Mouse (Mus musculus): Measurements from ENCODE around the gene Pdcd6ip.
A peak's percentile ranks its signal among the peaks of the same experiment; 100 is the strongest.
"Not testable (repeated sequence)": the region's sequence is repeated elsewhere in the genome, so short reads cannot be mapped to it uniquely, and the experiment has no call there.

Gene Pdcd6ip

DNA sequence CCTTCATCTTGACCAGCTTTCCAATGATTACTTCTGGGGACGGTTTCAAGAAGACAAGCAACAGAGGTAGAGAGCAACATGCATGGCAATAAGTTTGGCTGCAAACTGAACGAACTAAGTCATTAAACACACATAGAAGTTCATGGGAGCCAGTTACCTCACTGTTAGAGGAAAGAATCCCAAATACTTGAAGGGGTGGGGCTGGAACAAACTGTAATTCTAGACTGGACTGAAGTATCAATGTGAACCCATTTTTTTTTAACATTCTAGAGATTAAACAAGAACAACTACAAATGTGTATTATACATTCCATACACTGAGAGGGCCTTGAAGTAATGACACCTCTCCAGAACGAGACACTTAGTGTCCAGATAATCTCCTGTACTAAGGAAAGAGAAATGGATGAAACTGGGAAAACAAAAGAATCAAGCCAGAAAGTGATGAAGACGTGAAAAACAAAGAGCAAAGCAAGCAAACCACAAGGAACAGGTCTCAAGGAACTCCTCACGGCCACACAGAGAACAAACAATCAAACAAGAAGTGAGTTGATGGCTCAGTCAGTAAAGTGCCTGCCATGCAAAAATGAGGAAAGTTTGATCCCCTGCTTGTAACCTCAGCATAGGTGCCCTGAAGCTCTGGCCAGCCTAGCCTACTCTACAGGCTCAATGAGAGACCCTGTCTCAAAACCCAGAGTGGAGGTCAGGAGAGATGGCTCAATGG is 6.5 kb downstream of the Pdcd6ip start:
- peak in 1 of 2 experiments; percentile 17 for DNase-seq (ENCODE audit: inconsistent age in 2 of 2, low spot score in 1 of 2)

DNA sequence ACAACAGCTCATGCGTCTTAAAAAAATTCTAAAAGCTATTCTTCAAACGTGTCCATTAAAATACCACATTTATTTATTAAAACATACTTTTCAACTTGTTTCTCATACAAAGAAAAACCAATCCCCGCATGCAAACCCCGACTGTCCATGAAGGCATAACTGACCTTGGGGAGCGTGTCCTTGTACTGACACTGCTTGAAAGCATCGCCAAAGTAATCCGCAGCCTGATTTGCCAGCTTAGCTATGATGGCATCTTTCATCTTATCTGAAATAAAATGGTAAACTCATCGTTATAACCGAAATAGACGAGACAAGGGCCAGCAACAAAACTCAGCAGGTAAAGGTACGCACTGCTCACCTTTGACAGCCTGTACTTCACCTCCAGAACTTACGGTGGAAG is 20.6 kb downstream of the Pdcd6ip start:
- peak; percentile 62 to 76 for DNase-seq (ENCODE audit: inconsistent age in 2 of 2, low spot score in 1 of 2)

DNA sequence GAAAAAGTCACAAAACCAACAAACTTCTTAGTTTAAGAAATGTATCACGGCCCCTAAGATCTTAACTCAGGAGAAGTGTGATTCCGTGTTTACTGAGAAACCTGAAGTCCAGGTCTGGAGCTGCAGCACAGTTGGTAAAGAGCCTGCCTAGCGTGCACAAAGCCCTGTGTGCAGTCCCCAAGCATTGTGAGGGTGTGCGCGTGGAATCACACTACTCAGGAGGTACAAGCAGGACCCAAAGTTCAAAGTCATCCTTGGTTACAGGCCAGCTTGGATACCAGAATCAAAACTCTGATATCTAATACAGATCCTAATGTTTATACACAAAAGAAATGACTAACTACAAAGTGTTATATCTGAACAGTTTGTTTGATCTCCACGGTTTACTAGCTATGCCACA is 34.3 kb downstream of the Pdcd6ip start:
- DNase-seq (ENCODE audit: inconsistent age in 2 of 2, low spot score in 1 of 2), result no peak

DNA sequence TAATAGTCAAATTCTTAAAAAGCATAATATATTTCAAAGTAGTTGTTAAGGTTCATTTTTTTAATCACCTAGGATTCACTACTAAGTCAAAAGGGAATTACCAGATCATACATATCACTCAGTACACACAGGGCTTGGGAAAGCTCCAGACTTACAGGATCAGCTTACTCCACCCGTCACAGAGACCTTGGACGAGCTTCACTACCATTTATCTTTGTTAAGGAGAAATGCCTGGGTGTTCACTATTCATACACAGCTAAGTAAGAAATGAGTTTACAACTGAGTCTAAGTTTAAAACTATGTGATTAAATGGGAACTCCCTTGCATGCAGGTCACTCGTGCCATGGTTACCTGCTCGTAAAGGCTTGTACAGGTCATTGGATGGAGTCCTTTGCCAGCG is 35.7 kb downstream of the Pdcd6ip start:
- DNase-seq (ENCODE audit: inconsistent age in 2 of 2, low spot score in 1 of 2), result peak in 1 of 2 experiments; percentile 64

DNA sequence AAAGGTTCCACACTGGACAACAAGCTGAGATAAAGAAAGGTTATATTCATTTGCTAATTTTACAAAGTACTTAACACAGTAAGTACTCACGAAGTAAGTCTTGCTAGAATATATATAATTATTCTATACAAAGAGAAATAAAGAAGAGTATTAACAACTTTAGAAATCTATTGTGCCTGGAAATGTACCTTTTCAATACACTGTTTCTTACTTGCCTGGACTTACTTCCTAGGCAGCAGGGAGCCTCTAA is 37.3 kb downstream of the Pdcd6ip start:
- DNase-seq (ENCODE audit: inconsistent age in 2 of 2, low spot score in 1 of 2), result no peak

DNA sequence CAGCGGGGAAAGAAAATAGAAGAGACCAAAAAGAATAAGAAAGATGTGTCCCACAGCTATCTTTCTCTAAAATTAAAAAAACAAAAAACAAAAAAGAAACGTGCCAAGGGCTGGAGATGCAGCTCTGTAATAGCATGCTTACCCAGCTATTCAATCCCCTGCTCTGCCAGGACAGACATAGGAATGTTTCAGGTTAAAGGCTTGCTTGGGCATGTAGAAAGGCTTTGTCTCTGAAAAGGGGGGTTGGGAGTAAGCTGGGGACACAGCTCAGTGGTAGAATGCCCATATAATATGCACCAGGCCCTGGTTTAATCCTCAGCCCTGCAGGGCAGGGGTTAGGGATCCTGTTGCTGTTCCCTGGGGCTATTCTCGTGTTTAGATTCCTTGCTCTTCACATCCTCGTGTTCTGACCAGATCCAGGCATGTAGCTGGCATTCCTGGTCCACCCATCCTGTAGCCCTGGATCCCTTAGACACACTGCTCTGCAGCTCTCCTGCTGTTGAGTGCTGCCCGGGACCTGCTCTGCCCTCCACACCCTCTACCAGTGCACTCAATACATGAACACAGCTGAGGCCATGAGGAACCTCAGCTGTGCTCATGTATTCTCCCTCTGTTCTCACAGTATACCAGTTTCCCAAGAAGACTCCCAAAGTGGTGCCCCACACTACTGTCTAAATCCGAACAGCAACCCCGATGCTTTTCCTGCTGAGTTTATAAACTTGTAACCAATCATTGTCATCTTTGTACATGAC is 37.8 kb downstream of the Pdcd6ip start:
- DNase-seq (ENCODE audit: inconsistent age in 2 of 2, low spot score in 1 of 2), result no peak

DNA sequence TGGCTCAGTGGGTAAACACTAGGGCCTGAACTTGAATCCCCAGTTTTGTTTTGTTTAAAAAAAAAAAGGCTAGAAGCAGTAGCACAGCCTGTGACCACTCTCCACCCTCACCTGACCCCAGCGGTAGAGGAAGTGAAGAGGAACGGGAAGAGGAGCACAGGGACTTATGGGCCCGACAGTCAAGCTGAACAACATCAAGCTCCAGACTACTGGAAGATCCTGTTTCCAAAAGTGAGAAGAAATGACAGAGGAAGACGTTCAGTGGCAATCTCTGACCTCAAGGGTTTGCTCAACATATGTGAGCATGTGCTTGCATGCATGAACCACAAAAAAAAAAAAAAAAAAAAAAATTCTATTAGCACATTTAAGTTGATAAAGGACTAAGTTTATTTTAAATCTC is 44.6 kb downstream of the Pdcd6ip start:
- DNase-seq (ENCODE audit: inconsistent age in 2 of 2, low spot score in 1 of 2), result no peak

DNA sequence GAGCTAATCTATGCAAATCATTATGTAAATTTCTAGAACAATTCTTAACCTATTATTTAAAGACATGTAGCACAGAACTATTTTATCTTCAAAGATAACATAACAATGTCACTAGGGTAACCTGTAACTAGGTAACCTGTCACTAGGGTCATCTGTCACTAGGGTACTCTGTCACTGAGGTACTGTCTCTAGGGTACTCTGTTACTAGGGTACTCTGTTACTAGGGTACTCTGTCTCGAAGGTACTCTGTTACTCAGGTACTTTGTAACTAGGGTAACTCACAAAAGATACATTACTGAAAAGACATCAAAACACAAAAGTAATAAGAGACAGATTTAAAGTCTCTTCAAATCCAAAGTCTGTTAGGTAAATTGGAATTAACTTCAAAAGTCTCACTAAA is 50.2 kb downstream of the Pdcd6ip start:
- no peak for DNase-seq (ENCODE audit: inconsistent age in 2 of 2, low spot score in 1 of 2)

DNA sequence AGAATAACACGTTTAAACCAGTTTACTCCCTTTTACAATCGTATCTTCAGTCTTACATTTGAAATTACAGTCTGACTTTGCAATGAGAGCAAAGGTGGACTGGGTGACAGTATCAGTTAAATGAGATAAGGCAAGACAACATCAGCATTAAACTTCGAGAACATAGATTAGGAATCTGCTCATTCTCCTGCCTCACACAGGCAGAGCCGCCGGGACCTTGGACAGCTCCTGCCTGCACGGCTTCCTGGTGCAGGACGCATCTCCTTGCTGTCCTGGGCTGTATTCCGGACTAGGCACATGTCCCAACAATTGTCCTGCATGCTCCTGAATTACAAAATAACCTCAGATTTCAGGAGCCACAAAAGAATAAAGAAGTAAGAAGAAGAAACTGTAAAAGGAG is 54.5 kb downstream of the Pdcd6ip start:
- no peak for DNase-seq (ENCODE audit: inconsistent age in 2 of 2, low spot score in 1 of 2)

DNA sequence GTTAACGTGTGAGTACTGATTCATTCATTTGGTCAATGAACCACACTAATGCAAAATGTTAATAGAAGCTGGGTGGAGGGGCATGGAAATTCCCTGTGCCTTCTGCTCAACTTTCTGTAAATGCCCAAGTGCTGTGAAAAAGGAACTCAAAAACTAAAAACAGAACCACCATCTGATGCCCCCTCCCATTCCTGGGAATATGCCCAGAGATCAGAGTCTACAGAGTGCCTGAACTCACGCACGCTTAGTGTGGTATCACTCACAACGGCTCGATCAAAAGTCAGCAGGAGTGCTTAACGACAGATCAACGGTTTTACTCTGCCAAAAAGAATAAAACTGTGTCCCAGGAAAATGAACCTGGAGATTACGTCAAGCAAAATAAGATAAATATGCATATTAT is 57.3 kb downstream of the Pdcd6ip start:
- DNase-seq (ENCODE audit: inconsistent age in 2 of 2, low spot score in 1 of 2), result no peak

DNA sequence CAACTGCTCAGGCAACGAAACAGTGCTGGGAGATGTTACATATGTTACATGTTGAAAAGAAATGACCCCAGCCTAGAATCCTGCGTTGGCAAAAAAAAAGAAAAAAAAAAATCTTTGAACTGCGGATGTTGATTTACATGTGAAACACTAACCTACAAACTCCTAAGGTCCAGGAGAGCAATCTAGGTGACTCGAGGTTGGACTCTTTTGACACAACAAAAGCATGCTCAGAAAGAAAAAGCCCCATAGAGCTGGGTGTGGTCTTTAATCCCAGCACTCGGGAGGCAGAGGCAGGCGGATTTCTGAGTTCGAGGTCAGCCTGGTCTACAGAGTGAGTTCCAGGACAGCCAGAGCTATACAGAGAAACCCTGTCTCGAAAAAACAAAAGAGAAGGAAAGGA is 58.8 kb downstream of the Pdcd6ip start:
- not testable (repeated sequence) for DNase-seq (ENCODE audit: inconsistent age in 2 of 2, low spot score in 1 of 2)

DNA sequence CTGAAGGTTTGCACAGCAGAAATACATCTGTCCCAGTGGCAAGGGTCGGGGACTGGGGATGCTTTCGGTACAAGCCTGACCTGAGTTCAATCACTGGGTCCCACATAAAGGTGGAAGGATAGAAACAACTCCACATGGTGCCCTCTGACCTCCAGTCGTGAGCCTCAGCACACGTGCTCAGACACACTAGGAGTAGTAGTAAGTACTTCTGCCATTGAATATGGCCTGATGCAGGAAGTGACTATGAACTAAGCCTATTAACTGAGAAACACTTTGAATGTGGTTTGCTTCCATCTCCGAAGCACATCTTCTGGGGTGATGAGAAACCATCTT is 62.3 kb downstream of the Pdcd6ip start:
- DNase-seq (ENCODE audit: inconsistent age in 2 of 2, low spot score in 1 of 2), result no peak

DNA sequence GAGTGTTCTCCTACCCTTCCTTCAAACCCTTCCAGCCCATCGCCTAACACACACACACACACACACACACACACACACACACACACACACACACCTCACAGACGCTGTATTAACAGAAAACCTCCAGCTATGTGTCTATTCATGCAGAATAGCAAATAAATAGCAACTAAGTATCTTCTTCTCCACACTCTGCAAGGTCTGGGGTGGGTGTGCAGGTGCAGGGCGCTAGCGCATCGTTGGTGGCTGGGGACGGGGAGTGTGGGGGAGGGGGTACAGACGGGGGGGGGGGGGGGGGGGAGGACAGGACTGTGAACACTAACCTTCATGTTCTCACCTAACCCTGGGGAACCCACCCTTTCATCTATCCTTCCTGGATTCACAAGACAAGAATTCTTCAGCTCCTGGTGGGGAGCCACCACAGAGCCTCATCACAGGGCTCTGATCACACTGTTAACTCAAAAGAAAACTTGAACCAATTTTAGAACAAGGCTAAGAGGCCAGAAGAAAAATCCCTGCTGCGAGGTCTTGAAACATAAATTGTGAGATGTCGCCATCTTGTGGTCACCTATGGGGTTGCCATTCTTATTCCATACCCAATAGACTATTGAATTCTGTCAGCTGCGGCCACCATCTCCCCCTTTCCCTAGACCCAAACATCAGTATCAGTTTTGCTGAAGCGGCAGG is 62.8 kb downstream of the Pdcd6ip start:
- DNase-seq (ENCODE audit: inconsistent age in 2 of 2, low spot score in 1 of 2), result peak; percentile 42 to 84

DNA sequence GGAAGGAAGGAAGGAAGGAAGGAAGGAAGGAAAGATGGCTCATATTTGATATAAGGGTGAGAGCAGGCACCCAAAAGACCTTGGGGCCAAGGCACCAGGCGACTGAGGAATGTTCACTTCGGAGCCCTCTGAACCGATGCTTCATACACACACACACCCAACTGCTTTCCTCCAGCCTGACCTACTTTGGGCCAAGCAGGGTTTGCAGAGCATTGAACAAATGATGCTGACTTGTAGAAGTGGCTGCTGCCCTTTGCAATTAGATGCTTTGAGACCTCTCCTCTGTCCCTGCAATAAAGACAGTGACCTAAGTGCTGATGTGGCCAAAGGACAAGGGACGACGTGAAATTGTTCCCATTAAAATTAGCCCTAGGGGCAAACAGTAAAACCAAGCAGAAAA is 63.4 kb downstream of the Pdcd6ip start:
- no peak for DNase-seq (ENCODE audit: inconsistent age in 2 of 2, low spot score in 1 of 2)

DNA sequence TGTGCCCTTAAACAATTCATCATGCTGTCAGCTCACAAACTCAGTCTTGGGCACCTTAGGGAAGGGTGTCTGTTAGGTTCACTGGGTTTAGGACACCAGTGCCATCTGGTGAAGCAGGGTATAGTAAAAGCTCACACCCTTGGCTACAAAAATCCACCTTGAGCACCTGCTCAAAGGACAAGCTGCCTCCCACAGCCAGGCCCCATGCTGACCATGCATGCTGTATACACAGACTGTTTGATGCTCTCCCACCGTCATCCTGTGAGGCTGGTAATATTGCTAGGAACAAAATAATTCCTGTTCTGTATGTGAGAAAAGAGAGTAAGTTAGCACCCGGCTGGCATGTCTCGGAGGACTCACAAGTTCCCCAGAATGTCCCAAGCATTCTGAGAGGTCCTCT is 64.0 kb downstream of the Pdcd6ip start:
- no peak for DNase-seq (ENCODE audit: inconsistent age in 2 of 2, low spot score in 1 of 2)

DNA sequence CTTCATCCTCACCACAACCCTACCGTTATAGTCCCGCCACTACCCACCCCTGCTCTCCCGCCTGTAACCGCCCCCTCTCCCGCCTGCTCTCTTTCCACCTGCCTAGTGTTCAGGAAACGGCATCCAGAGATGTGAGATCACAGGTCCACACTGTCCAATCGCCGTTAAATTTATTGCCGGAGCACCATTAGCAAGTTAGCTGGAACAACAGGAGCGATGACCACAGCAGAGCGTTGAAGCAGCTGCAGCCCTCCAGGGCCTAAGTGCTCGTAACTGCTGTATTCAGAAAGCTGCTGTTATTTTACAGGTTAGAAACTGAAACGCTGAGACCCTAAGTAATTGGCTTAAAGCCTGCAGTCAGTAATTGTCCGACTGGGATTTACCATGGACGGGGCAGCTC is 64.4 kb downstream of the Pdcd6ip start:
- no peak for DNase-seq (ENCODE audit: inconsistent age in 2 of 2, low spot score in 1 of 2)

DNA sequence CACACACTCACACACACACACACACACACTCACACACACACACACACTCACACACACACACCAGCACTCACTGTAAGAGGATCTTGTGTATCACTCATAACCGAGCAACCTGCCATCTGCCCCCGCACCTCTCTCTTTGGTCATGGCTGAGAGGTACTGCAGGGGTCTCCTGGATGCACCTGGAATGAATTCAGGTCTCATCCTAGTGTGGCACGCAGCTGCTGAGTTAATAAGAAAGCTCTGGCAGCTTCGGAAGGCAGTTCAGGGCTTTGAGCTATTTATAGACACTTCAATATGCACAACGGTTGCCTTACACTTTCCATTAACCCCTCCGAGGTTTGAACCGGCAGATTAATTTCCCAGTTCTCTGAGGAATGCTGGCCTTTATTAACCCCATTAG is 73.1 kb downstream of the Pdcd6ip start:
- DNase-seq (ENCODE audit: inconsistent age in 2 of 2, low spot score in 1 of 2), result no peak

DNA sequence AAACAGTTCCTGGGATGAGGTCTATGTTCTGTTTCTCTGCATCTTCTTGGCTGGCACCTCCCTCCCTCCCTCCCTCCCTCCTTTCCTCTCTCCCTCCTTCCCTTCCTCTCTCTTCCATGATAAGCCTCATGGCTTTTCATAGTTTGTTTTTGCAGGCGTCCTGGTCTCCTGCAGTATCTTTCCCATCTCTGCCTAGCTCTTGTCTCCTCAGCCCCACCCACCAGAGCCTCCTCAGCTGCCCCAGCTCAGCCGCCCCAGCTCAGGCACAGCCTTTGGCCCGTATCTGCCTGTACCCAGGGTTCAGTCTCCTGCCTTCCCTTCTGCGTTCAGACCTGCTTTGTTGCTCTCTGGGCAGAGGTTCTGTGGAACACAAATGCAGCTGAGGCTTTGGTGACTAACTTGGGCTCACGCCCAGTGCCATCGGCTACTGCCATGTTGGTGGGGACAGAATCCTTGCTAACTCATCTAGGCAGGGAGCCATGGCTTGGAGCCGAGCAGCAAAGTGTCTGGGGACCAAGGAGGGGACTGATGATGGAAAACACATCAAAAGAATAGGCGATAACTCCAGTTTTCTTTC is 74.8 kb downstream of the Pdcd6ip start:
- DNase-seq (ENCODE audit: inconsistent age in 2 of 2, low spot score in 1 of 2), result no peak

DNA sequence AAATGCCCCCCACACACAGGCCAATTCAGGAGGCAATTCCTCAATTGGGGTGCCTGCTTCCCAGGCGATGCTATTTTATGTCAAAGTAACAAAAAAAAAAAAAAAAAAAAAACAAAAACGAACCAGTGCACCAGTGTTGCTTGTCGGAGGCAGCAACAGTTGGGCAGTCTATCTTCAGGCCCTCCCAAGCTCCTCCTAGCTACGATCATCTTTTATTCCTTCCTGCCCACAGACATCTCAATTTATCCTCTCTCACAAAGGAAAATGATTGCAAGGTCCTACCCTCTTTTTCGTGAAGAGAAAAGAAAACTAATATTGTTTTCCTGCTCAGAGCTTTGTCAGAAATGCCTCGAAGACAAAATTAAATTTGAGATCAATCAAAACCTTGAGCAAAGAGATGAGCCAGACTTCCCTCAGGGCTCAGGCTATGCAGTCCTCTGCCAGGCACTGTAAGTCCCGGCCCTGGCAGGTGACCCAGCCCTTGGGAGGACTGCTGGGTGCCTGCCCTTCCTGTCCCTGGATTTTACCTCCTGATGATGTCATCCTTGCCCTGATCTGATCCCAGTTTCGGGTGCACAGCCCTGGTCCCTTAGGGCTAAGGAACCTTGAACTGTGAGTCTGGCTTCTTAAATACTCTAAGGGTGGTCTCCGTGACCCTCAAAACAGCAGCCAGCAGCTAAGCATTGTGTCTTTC is 75.6 kb downstream of the Pdcd6ip start:
- no peak for DNase-seq (ENCODE audit: inconsistent age in 2 of 2, low spot score in 1 of 2)

DNA sequence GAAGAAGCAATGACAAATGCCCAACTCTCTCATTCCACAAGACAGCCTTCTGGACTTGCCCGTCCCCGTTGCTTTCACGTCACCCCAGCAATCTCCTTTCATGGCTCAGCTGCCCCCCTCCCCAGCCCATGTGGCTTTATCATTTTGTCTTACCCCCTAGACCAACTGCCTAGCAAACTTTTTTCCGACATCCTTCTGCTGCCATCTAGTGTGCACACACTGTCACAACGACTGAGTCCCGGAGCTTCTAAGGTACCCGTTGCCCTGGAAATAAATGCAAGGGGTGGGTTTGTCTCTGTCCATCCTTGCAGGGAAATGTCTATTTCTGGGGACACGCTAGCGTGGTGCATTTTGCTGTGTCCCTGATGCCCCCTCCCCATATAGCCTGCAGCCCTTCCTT is 78.4 kb downstream of the Pdcd6ip start:
- DNase-seq (ENCODE audit: inconsistent age in 2 of 2, low spot score in 1 of 2), result peak; percentile 16 to 72

DNA sequence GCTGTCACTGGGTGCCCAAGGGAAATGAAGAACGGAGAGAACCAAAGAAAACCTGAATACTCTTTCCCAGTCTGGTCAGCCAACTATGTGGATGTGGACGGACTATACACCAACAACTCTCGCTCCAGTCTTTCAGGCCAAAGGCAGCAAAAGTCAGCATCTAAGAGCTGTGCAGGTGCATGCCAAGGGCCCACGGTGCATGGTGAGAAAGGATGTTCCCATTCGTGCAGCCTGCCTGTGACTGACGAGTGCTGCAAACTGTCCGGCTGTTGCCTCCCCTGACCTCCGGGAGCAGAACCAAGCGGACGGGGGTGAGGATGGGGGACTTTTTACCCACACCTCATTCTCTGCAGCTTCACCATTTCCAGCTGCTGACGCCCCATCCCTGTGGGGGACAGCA is 78.9 kb downstream of the Pdcd6ip start:
- DNase-seq (ENCODE audit: inconsistent age in 2 of 2, low spot score in 1 of 2), result no peak

DNA sequence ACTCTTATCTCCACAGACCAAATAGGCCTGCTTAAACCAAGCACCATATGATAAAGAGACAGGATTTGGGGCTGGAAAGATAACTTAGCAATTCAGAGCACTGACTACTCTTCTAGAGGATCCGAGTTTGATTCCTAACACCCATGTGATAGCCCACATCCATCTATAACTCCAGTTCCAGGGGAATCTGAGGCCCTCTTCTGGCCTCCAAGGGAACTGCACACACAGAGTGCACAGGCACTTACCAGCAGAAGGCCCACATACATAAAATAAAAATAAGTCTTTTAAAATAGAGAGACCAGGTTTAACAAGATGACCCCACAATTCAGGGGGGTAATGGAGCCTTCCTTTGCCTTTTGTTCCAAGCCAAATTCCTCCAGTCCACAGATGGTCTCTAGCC is 79.3 kb downstream of the Pdcd6ip start:
- no peak for DNase-seq (ENCODE audit: inconsistent age in 2 of 2, low spot score in 1 of 2)

Data from adrenal gland, adult (tissue).